Mouse (Mus musculus) testis, adult 2 months (tissue): ENCODE results near the gene Fam102b.

Source experiments
- CTCF ChIP-seq: fragments of 200-500 bp; IDR thresholded peaks from 2 replicates; pipeline ENCODE4 v1.5.1; 2012; ENCODE audit warnings: low read depth, mild to moderate bottlenecking, inconsistent platforms, low read length, moderate library complexity; ENCODE audit not compliant: control insufficient read depth, insufficient read depth, insufficient replicate concordance
- POLR2A ChIP-seq: fragments of 200-500 bp; IDR thresholded peaks from 2 replicates; pipeline ENCODE4 v1.6.1; 2012; ENCODE audit warnings: low read depth, mild to moderate bottlenecking, inconsistent platforms, low read length, moderate library complexity; ENCODE audit not compliant: control insufficient read depth

- TF ChIP-seq POLR2A (no peak), CTCF (no peak)
These were observed 13.5 kb upstream of the Fam102b start for GRCm38 (mm10) chr3:109040908-109041307.
